Mouse (Mus musculus): ENCODE data around the gene Oas1f. TPM values are rescaled to one million over a fixed set of nuclear protein-coding genes. Genes with fewer than 3 reads are reported as not detected.
"Not testable (repeated sequence)": the region's sequence is repeated elsewhere in the genome, so short reads cannot be mapped to it uniquely, and the experiment has no call there.

Gene Oas1f
- total RNA-seq, 2 experiments from 2014 or later, result not detected

DNA sequence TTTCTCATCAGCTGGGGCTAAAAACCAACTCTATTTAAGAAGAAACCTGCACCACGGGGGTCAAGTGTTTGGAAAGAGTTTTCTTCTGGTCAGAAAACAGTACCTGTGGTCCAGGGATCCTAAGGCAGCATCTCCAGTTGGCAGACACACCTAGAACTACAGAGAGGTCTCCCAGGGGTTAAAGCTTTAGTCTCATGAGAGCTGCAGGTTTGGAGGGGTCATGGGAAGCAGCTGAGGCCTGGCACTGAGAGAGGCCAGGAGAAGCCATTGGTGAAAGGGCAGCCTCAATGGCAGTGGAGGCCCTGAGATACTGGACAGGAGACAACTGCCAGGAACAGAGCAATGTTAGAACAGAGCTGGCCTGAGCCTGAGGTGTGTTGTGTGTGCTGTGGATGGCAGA is 53.5 kb downstream of the Oas1f start:
- intact Hi-C loops (cut with DNase I), result no loop called here
- DNase-seq (ENCODE audit: low spot score in 2 of 2), result no peak

DNA sequence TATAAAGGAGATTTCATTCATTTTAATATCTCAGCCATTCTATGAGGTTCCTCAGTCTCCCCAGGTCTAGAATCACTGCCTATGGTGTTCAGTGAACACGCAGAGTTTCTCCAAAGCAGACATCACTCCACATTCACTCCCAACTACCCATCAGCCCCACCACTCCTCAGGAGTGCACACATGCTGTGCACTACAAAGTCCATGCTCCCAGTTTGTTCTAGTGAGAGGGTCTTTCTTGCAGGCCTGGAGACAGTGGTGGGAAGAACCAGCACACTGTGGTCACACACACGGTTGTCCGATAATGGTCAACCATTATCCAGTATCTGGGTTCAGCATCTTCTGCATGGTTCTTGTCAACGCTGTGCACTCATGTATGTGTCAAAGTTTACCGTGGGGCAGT is 54.9 kb downstream of the Oas1f start:
- no peak for DNase-seq (ENCODE audit: low spot score in 2 of 2)
- intact Hi-C loops (cut with DNase I), result no loop called here

DNA sequence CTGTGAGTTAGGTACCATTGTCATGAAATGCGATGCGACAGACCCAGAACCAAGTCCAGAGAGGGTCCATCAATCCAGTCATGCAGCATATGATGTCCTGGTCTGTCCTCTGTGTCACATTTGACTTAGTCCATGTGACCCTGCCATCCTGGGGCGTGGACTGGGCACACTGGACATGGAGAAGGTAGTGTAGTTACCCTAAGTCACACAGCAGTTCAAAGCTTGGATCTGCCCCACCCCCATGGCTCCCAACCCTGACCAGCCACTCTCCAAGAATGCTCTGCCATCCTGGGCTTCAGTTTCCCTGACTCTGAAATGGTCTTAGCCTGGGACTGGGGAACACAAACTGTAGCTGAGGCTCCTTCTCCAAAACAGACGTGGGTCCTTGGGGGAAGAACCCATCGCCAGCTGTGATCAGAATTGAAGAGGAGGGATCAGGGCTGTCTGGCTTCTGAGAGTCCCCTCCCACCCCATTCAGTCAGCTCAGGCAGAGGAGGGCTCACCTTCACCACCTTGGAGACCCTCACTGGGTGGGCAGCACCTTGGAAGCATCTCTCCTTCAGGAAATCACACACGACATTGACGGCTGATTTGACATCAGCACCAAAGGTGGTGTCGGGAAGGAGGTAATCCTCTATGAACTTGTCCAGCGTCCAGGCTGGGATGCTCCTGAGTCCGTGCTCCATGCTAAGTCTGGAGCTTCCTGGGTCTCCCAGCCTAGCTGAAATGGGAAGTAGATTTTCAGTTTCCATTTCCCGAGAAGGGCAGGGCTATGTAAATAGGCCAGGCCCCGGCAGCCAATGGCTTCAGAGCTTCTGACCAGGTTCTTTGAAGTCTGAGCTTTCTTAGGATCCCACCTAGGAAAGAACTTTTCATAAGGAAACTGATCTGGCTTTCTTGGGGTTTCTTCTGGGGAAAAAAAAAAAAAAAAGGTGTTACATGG is 59.9 kb downstream of the Oas1f start, which contains the start of gene Oas1a:
Gene Oas1a, minus strand, starts transcription at position 731 of the 943 bp plus-strand sequence.
- intact Hi-C loops (cut with DNase I); DNase-seq (ENCODE audit: low spot score in 2 of 2): not testable (repeated sequence)

Small RNA genes within 50 kb of the gene (microRNA-seq; reads per million reads assigned to microRNA genes)
- gene Gm22907, result 0 reads per million in 2 experiments

Other genes with a start within 250 kb of the Oas1f start
- gene Rita1, start 234.8 kb upstream of the Oas1f start, total RNA-seq (2021), result 10 to 100 TPM; 31.5 to 32.4 TPM
- gene Ddx54, start 234.6 kb upstream of the Oas1f start, total RNA-seq (2021), result 10 to 100 TPM; 44.5 to 48.0 TPM
- gene Cfap73, start 213.1 kb upstream of the Oas1f start, total RNA-seq (2021), result not detected
- 100 to 1,000 TPM in 1 of 2 experiments, 10 to 100 TPM in 1; 94.2 to 107 TPM for gene Rasal1, start 198.6 kb upstream of the Oas1f start, total RNA-seq (2021)
- 10 to 100 TPM; 72.6 to 80.1 TPM for gene Dtx1, start 135.4 kb upstream of the Oas1f start, total RNA-seq (2021)
- gene Oas2, start 97.5 kb upstream of the Oas1f start, total RNA-seq (2021), result under 1 TPM in 1 of 2 experiments, not detected in 1; 0.40 TPM
- gene Oas3, start 69.7 kb upstream of the Oas1f start, total RNA-seq (2021), result not detected
- gene Oas1e, start 51.8 kb upstream of the Oas1f start, total RNA-seq (2021), result not detected
- gene Oas1c, start 34.9 kb upstream of the Oas1f start, total RNA-seq (2021), result under 1 TPM; 0.59 to 0.87 TPM
- not detected for gene Oas1h, start 14.1 kb downstream of the Oas1f start, total RNA-seq (2021)
- gene Oas1g, start 40.2 kb downstream of the Oas1f start, total RNA-seq (2021), result not detected
- under 1 TPM; 0.37 to 0.40 TPM for gene Oas1a, start 60.2 kb downstream of the Oas1f start, total RNA-seq (2021)
- gene Oas1d, start 67.2 kb downstream of the Oas1f start, total RNA-seq (2021), result not detected
- 100 to 1,000 TPM; 252 to 253 TPM for gene Rph3a, start 162.7 kb downstream of the Oas1f start, total RNA-seq (2021)

Measured in left cerebral cortex, postnatal 14 days (tissue).